Mouse (Mus musculus) thymus, adult 2 months (tissue): ENCODE data around the gene Unc119b.
"Not testable (repeated sequence)": the region's sequence is repeated elsewhere in the genome, so short reads cannot be mapped to it uniquely, and the experiment has no call there.

Experiments
- CTCF ChIP-seq: fragments of 200-500 bp; IDR thresholded peaks from 2 replicates; pipeline ENCODE4 v1.5.1; 2012; ENCODE audit warnings: mild to moderate bottlenecking, control low read depth, low read length, moderate library complexity, borderline replicate concordance; ENCODE audit not compliant: control insufficient read depth, poor library complexity, insufficient read depth; ENCODE audit errors: extremely low read depth
- POLR2A ChIP-seq: fragments of 200-500 bp; IDR thresholded peaks from 2 replicates; pipeline ENCODE4 v1.6.1; 2012; ENCODE audit warnings: mild to moderate bottlenecking, low read length, control low read depth, moderate library complexity; ENCODE audit not compliant: control insufficient read depth, poor library complexity, insufficient read depth; ENCODE audit errors: extremely low read depth

- TF ChIP-seq CTCF, POLR2A: not testable (repeated sequence)
Observed at GRCm38 (mm10) chr5:115073306-115073705, 61.5 kb downstream of the Unc119b start.
